Mouse (Mus musculus) heart, adult 9 months (tissue): ENCODE results near the gene Cmip.

Experiments used
- DNase-seq, 2 experiments: peaks; one replicate each; pipeline ENCODE4 v3.0.0; 2022; ENCODE audit warnings: low spot score in 2 of 2

Gene Cmip

DNA sequence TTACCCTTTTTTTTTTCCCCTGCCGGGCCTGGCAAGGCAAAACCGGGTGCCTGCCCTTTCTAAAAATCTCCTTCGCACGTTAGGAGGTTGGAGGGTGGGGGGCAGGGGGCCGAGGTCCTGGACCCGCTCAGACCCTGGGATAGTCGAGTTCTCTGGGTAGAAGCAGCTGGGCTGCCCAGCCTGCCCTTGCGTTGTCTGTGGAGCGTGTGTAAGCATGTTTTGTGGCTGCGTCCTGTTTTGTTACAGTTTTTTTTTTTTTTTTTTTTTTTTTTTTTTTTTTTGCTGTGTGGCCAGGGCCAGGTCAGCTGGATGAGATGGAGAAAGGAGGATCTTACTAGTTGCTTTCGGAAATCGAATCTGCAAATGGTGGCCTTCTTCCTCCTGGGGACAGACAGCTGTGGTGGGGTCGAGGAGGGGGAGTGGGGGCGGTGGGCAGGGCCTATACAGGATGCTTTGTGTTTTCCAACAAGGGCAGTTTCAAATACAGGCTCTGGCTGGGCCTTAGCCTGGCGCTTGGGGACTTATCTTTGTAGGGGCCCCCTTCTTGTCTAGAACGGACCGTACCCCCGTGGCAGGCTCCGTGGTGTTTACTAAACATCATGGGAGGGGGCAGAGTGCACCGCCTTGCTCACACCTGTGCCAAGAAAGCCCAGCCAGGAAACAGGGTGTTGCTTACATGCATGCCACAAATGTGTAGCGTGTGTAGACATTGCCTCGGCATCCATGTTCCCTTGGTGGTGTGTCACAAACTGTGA is 1.1 kb downstream of the Cmip start:
- DNase-seq, result peak; percentile 29 to 70

DNA sequence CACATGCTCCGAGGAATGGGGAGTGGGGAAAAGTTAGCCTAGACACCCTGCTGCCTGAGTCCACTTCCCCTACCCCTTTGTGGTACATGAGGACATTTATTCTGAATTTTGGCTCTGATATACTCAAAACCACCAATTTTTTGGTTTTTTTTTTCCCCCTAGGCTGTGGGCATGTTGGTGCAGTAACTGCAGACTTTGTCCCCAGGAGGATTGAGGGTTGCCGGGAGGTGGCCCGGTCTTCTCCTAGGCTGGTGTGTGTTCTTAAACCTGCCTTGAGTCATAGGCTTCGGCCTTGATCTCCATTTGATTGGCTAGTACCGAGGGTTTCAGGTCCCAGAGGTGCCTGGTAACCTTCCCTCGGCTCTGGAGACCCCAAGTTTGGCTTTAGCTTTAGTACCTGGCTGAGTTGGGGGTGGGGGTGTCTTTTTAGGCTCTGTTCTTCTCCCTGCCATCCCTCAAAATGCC is 1.7 kb downstream of the Cmip start:
- no peak for DNase-seq

DNA sequence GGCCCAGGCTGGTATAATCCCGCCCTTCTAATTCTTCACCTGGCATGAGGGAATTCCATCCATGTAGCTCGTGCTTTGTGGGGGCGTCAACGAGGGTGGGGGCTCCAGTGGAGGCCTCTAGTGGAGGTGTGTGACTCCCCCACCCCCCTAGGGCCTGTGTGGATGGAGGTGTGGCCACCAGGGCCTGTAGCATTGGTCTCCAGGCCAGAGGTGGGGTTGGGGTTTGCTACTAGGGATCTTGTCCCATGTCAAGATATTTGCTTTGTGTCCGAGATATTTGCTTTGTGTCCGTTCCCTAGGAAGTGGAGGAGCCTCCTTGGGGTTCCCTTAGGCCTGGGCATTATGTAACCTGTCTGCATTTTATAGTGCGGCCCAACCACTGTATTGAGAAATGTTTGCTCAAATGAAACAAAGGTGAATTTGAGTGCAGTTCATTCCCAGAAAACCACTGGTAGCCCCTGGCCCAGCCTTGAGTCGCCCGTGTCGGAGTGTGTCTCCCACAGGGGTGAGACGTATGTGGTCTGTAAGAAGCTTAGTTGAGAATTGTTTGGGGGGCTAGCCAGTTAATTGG is 2.7 kb downstream of the Cmip start:
- DNase-seq, result no peak

DNA sequence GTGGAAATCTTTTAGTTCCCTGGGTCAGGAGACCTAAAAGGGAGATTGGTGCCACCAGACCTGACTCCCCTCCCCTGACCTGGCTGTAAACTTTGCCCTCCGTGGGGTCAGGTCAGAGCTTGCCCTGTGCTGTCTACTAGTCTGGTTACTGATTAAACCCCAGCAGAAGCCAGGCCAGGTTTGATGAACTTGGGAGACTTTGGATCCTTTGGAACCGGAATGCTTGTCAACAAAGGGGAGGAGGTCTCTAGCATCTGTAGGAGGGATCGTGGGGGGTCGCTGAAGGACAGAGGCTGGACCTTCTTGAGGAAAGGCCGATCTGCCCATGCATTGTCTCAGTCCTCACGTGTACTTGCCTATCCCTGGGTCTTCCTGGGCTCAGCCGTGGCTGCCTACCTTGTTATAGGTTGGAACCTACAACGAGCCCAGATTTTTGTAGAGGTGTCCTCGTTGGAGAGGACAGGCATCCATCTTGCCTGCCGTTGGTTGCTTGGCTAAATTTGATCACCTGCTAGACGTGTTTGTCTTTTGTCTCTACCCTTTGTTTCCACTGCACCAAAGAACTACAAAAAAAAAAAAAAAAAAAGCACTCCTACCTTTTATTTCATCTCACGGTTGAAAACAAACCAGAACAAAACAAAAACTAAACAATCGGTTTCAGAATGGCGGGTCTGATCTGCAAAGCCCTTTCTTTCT is 3.5 kb downstream of the Cmip start:
- DNase-seq, result no peak

DNA sequence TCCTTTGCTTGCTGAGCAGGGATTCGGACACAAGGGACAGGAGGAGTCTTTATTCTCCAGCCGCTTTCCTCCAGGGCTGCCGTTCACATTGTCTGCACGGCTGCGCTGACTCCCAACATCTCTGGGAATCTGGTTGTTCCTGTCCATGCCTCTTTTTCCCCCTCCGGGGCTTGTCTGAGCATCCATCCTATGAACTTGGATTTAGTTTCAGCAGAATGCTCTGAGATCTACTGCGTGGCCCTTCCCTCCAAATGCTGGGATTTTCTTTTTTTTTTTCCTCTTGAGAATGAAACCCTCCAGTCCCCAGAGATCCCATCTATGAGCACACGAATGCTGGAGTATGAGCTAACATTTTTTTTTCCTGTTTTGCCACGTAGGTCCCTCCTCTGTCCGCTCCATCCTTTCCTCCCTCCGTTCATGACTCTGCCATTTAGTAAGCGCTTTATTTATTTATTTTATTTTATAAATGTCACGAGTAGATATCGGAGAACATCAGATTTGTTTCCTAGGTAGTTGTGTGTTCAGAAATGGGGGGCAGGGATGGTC is 4.1 kb downstream of the Cmip start:
- DNase-seq, result no peak

DNA sequence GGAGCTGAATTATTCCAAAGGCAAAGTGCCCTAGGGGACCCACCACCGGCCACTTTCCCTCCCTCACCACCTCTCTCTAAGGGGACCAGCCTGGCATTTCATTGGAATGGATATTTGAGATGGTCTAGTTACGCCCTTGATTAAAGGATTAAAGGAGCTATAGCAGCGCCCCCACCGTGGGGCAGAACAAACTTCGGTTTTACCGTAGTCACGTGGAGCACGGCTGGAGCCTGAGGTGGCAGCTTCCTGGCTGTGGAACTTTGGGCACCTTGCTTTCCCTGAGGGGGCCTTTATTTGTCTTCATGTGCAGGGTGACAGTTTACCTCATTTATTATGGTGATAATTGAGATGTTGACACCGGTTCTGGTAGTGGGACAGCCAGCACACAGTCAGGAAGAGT is 4.8 kb downstream of the Cmip start:
- no peak for DNase-seq

DNA sequence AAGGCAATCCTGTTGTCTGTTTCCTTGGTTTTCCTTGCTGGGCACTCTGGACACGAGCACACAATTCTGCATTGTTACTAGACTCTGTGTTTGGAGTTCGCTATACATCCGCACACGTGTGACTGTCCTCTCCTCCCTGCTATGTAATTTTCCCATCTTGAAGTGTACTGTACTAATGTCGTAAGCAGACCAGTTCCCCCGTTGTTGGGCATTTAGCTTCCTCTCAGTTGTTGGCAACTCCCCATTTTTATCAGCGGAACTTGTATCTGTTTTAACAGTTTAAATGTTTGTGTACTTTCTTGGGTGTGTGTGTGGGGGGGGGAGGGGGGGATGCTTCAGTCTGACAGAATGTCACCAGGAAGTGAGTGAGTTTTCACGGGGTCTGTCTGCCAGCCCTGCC is 5.8 kb downstream of the Cmip start:
- no peak for DNase-seq

DNA sequence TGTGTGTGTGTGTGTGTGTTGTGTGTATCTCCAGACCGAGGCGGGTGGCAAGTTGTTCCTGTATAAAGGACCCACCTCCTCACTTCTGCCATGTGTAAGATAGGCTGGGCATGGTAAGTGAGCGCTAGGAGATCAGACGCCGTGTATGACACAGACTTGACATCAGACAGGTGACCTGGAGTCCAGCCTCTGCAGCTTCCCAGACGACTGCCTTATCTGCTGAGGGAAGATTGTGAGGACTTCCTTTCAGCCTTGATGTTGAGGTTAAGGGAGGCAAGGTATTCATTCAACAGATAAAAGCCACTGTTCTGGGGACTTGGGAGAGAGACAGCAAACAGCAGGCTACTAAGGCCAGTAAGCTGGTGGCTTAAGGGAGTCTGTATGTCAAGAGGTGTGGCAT is 6.6 kb downstream of the Cmip start:
- no peak for DNase-seq

DNA sequence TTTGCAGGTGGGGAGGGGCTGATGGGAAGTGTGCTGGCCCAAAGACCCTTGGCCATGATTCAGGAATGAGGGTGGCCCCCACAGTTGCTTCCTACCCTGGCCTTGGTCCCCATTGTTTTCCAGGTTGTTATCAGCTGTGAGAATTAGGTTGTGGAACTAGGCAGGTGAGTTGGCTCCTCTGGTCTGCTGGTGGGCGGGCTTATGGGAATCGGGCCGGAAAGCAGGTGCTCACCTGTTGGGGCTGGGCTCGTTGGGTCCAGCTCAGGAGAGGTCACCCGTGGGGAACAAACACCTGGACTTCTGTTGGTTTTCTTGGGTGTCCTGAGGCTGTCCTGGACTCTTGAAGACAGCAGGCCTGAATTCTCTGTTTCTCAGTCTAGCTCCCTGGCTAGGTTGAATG is 8.2 kb downstream of the Cmip start:
- DNase-seq, result no peak

DNA sequence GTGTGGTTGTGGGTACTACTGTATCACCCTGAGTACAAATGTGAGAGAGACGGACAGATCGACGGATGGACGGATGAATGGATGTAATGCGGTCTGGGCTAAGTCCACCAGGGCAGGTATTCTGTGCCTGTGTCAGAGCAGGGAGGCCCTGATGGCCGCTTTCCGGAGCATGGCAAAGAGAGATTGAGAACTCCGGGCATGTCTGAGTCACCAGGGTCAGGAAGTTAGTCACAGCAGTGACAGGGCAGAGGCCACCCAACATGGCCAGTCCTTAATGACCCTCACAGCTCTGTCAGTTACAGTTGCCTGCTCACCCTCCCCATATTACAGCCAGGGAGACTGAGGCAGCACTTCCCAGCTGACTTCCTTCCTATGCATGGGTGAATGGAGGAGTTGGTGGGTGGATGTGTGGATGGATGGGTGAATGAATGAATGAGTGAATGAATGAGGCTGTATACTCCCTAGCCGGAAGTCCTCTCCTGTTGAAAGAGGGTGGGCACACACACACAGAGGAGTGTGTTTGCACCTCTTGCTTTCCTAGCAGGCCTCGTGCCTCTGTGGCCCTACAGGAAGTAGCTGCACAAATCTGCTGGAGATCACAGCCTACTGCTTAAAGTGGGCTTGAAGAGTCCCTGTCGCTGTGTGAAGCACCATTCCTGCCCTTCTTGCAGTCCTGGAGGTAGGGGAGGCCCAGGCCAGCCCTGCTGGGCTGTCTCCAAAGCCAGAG is 10.7 kb downstream of the Cmip start:
- DNase-seq, result no peak

DNA sequence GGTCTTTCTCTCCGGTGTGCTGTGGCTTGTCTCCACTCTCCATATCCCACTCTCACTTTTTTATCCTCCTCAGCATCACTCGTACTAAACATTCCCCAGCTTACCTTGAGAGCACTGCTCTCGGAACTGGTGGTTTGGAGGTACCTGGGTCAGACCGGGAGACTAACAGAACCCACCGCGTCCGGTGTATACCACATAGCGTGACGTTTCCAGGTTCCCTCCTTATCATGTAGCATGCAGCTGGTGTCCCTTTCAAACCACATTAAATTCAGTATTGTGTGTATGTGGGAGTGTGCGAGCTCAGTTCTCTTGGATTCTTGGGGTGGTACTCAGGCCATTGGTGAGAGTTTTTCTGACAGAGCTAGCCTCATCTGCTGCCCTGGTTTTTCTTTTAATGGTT is 21.4 kb downstream of the Cmip start:
- no peak for DNase-seq

DNA sequence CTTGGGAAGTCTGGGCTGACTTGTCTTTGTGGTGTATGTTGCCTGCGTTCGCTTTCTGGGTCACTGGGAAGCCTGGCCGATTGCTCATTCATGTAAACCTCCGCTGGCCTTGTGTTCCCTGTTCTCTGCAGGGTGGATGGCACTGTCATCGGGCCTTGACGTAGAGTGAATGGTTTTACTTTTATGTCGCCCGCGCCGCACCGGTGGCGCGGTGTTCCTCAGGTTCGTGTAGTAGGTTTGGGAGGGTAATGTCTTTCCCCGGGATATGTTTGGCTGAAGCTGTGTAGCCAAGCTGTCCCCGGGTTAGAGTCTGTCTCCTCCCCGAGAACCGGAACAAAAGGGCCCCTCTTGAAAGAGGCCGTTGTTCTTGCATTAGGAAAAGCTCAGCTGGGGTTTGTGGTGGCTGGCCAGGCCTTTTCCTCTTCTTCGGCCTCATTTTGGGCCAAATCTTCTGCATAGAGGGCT is 21.8 kb downstream of the Cmip start:
- DNase-seq, result no peak

DNA sequence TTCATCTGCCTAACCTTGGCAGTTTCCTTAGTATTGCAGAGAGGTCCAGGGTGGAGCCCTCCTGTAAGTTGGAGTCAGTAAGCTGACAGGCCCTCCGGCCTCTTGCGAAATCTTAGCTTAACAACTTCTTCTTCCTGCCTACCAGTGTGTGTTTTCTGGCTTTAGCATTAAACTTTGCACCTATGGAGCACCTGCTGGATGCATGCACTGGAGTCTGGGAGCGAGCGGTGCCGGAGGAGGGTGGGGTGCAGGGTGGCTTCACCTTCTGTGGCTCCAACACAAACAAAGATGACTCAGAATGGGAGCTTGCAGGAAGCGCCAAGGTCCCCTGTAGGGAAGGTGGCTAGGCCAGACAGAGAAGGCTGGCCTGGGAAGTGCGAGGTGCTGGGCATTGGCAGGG is 23.6 kb downstream of the Cmip start:
- DNase-seq, result peak; percentile 58 to 61

DNA sequence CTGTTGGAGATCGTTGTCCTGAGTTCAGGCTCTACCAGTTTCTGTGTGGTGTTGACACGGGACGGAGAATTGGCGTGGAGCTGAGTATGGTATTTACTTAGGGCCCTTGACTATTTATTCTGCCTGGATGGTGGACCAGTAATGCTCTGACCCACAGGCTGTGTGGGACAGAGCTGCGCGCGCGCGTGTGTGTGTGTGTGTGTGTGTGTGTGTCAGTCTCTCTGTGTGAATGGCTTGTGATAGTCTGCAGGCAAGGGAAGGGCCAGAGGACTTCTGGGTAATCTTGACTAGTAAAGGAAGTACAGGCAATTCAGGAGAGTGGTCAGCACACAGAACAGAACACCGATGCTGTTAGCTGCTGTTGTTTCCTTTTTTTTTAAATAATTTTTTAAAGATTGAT is 24.8 kb downstream of the Cmip start:
- DNase-seq, result no peak

DNA sequence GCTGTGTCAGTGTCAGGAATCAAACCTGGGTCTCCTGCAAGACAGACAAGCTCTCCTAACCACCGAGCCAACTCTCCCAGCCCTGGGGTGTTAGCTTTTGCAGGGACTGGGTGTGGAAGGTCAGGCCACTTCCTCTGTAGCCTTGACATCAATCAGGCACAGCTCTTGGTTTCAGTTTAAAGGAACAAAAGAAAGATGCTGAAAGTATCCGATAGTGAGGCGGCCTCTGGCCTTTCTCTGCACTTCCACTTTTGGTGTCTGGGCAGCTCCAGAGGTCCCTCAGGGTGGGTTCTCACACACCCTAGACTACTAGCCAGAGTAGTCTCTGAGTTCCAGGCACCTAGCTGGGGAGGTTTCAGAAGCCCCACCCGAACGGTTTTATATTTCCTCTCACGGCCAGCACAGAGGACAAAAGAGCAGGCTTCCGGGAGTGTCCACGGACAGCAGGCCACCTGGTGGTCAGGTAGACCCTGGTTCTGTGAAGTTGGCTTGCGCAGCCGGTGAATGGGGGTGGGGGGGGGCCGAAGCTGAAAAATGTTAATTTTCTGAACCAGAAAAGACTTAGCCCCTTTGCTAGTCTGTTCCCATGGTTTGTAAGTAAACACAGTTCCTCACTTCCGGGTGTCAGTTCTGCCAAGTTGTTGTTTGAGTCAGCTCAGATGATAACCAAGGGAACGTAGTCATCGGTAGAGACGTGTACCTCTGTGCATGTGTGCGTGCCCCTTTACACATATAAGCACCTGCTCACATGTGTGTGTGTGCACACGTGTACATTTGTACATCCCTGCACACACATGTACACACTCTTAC is 25.5 kb downstream of the Cmip start:
- DNase-seq, result peak; percentile 57 to 72

DNA sequence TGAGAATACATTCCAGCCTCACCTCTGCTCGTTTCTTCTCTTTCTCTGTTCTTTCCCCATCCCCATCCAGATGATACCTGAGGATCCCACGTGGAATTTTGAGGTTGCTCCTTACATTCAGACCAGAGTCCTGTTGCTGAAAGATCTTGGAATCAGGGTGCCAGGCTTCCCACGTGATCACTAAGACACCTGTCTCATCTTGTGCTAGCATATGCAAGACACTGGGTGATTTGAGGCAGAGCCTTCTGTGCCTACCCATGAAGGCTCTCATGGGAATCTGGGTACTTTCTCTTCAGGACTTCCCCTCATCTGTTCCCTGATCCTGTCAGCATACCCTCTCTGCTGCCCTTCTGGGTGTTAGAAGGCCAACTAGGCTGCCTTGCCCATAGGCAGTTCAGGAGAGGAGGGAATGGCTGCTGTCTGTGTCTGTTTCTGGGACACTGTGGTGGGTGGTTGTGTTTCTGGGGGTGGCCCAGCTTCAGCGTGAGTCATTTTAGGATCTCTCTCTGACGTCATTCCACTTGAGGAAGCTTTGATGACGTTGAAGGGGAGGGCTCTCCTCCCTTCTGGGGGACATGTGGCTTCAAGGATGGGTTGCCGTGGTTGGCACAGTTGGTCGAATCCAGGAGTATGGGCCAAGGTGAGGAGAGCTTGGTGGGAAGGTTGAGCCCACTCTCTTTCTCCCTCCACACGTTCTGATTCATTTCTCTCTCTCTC is 28.1 kb downstream of the Cmip start:
- DNase-seq, result no peak

DNA sequence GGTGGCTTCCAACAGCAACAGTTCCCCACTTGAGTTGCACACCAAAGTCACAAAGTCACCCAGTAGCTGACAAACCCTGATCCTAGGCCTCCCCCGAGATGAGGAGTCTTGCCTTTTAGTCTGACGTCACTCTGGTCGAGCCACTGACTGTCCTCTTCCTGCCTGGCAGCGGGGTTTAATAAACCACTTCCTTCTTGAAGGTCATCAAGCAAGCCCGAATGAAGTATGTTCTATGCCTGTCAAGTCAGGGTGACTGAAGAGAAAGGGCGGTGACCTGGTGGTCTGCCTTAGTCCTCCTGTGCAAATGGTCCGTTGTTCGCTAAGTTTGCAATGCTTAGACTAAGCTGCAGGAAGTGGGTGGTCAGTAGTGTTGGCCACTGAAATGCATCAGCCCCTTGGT is 31.1 kb downstream of the Cmip start:
- no peak for DNase-seq

DNA sequence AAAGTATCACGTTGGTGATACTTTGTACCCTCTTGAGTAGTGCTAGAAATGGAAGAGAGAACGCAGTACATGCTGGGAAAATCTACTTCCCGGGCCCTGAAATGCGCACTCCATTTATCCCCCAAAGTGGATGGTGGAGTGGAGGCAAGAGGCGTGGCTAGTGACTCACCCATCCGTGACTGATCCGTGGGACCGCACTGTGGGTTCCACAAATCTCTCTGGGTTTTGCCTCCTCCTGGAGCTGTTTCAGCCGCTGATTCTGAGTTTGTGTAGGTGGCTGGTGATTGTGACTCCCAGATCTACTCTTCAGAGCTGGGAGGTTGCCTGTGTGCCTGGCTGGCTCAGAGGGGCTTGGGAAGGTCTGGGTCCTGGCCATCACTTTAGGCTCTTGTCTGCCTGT is 32.2 kb downstream of the Cmip start:
- no peak for DNase-seq

DNA sequence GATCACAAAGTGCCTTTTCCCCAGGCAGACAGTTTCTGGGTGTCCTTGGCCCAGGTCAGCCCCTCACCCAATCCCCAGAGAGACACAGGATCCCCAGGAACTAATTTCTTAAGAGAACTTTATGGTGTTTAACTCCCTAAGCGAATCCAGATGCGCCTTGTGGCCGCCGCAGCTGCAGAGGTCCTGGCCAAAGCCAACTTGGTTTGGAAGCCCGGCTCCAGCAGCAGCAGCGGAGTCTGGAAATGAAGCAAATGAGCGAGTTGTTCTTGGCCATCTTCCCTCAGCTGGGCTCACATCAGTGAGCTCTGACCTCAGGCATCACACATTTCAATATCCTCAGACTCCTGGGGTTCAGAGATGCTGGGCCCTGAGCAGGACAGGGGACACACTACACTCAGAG is 33.6 kb downstream of the Cmip start:
- peak; percentile 65 to 66 for DNase-seq

DNA sequence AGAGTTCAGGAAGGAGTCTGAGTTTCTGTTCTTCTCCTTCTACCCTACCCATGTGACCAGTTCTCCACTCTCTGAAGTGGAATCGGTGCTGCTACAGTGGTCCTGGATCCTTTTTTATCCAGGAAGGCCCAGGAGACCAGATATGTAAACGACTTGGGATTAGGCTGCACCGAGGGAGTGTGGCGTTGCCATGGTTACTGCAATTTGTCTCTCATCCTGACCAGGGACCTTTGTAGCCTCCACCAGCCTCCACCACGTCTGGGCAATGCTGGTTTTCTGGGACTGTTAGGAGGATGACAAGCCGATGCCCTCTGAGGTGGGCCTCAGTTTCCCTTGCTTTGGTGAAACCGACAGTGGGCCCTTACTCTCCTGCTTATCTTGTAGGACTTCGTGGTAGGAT is 35.4 kb downstream of the Cmip start:
- DNase-seq, result no peak

DNA sequence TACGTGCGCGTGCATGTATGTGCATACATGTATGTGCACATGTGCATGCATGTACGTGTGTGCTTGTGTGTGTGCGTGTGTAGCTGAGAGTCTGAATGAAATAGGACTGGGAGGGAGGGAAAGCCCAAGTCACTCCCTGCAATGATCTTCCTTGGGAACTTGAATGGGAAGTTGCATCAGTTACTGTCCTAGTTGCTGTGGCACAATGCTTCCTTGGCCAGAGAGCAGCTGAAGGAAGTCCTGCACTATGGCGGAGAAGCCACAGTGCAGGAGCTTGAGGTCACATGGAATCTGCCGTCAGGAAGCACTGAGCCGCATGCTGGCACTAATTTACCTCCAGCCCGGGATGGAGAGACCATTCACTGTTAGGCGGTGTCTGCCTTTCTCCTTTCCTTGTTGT is 37.9 kb downstream of the Cmip start:
- no peak for DNase-seq
